Mouse (Mus musculus) ES-E14 (cell line): ENCODE results near the gene Cyth1. TPM values are rescaled to one million over a fixed set of nuclear protein-coding genes. Genes with fewer than 3 reads are reported as not detected.

Experiments used
- DNase-seq: peaks from one replicate; pipeline ENCODE4 v3.0.0-alpha.2; 2013; ENCODE audit warnings: low read depth, low spot score
- H3K27ac ChIP-seq: 2 replicates; pipeline ENCODE4 v1.5.1; 2012; ENCODE audit warnings: low read depth, mild to moderate bottlenecking, low read length, moderate library complexity, mixed read lengths; ENCODE audit not compliant: poor library complexity, insufficient read depth, severe bottlenecking
- H3K36me3 ChIP-seq: 2 replicates; pipeline ENCODE4 v1.6.1; 2012; ENCODE audit warnings: mild to moderate bottlenecking, low read length, moderate library complexity, mixed read lengths; ENCODE audit not compliant: control insufficient read depth, poor library complexity, insufficient read depth, severe bottlenecking
- H3K4me1 ChIP-seq, 2 experiments: fragments of 150-350 bp in 1 of 2; sonication (generic) in 1 of 2; 2 replicates each; pipeline ENCODE4 v1.6.1; 2012; ENCODE audit warnings: low read length in 2 of 2, mild to moderate bottlenecking in 1 of 2, mixed read lengths in 1 of 2; ENCODE audit not compliant: control insufficient read depth in 2 of 2, insufficient read depth in 2 of 2, poor library complexity in 1 of 2
- H3K4me3 ChIP-seq, 2 experiments: fragments of 150-350 bp in 1 of 2; sonication (generic) in 1 of 2; 2 replicates each; pipeline ENCODE4 v1.5.1; 2012; ENCODE audit warnings: low read length in 2 of 2, low read depth in 1 of 2, mild to moderate bottlenecking in 1 of 2, mixed read lengths in 1 of 2; ENCODE audit not compliant: insufficient read depth in 1 of 2, poor library complexity in 1 of 2, severe bottlenecking in 1 of 2
- H3K9ac ChIP-seq: 2 replicates; pipeline ENCODE4 v1.6.1; 2012; ENCODE audit warnings: low read depth, mild to moderate bottlenecking, low read length, mixed read lengths; ENCODE audit not compliant: poor library complexity, insufficient read depth, severe bottlenecking
- H3K9me3 ChIP-seq: fragments of 150-350 bp; sonication (generic); 2 replicates; pipeline ENCODE4 v1.6.1; 2012; ENCODE audit warnings: low read depth, mild to moderate bottlenecking, low read length; ENCODE audit not compliant: control insufficient read depth, insufficient read depth
- CHD2 ChIP-seq: IDR thresholded peaks from 2 replicates; pipeline ENCODE4 v1.6.1; 2014; ENCODE audit warnings: mild to moderate bottlenecking, low read depth, low read length, inconsistent platforms
- HCFC1 ChIP-seq: IDR thresholded peaks from 2 replicates; pipeline ENCODE4 v1.6.1; 2012; ENCODE audit warnings: low read length, inconsistent platforms, borderline replicate concordance; ENCODE audit not compliant: insufficient read depth
- MAFK ChIP-seq: IDR thresholded peaks from 2 replicates; pipeline ENCODE4 v1.6.1; 2014; ENCODE audit warnings: mild to moderate bottlenecking, low read depth, low read length, inconsistent platforms; ENCODE audit not compliant: insufficient read depth
- ZC3H11A ChIP-seq: IDR thresholded peaks from 2 replicates; pipeline ENCODE4 v1.6.1; 2012; ENCODE audit warnings: low read depth, mild to moderate bottlenecking, inconsistent platforms, low read length, borderline replicate concordance
- ZNF384 ChIP-seq: IDR thresholded peaks from 2 replicates; pipeline ENCODE4 v1.6.1; 2012; ENCODE audit warnings: low read depth, low read length, inconsistent platforms
- in situ Hi-C, 2 experiments: fragments of 600-800 bp; cut with MboI; formaldehyde crosslinking; loops; one replicate each; pipeline ENCODE4 v1.15.1; 2025; ENCODE audit warnings: low sequenced_read_pairs in 2 of 2, inconsistent platforms in 1 of 2; ENCODE audit not compliant: unreplicated experiment in 2 of 2
- total RNA-seq: library from RNA; depleted of rRNA; stranded (reverse); fragments of 300-350 nt; gene quantifications from 2 replicates; pipeline ENCODE4 v1.2.3, GENCODE M21; 2012

The Cyth1 gene
- total RNA-seq, 1 experiment, result 6.3 TPM

DNA sequence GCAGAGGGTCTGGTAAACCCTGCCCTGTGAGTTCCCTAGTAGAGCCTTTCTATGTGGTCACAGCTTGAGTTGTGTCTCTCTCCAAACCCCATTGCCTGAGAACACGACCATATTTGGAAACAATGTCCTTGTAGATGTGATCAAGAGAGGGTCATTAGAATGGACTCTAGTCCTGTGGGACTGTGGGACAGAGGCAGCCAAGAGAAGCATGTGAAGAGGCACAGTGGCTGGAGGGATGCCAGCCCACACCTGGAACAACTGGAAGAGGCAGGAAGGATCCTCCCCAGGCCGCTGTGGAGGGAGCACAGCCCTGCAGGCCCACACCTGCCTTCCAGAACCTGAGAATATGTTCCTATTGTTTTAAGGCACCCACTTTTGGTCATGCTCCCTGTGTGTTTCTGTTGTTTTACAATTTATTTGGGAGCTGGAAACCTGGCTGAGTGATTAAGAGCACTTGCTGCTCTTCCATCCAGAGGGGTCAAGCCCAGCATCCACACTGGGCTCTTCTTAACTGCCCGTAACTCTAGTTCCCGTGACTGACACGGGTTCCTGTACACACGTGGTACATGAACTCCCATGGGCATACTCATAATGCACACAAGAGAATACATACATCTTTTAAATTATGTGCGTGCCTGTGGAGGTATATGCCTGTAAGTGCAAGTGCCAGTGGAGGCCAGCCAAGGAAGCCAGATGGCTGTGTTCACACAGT lies 5.2 kb upstream of the Cyth1 start:
- DNase-seq, result no peak
- Histone ChIP-seq H3K27ac (no peak overlapping the region), H3K36me3 (peaks cover 14% of the 10 kb centered on the region), H3K4me1 (peaks cover 3 to 13% of the 10 kb centered on the region in 2 experiments; a peak in 3 of 4 replicates), H3K9ac (no peak overlapping the region), H3K9me3 (no peaks in the 10 kb centered on the region), H3K4me3 (no peak overlapping the region)
- in situ Hi-C loops, result no loop called here
- TF ChIP-seq CHD2 (no peak), HCFC1 (no peak), ZNF384 (no peak), MAFK (no peak), ZC3H11A (no peak)

DNA sequence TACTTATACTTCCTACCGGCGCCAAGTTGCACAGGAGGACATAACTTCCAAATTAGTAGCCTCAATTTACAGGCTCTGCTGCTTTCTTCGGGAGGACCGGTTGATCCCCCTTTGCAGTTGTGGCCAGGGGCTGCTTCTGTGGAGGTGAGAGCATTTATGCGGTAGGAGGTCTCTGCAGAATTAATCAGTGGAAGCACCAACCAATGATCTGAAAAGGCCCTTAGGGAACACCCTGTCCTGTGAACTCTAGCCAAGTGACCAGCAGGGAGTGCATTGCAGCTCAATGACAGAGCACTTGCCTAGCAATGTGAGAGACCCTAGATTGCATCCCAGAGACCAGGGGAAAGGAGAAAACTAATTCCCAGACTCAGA lies 606 bp upstream of the Cyth1 start:
- peak overlapping the region; percentile 44 to 69 for H3K4me3 ChIP-seq
- in situ Hi-C loops, result loop anchor here in 1 of 2 experiments (25.0 kb wide), 1 partner anchor 387 kb away; the partner anchor contains the start of genes Tha1 and Tmem235
- peaks cover 0 to 6% of the 10 kb centered on the region in 2 experiments; a peak in 1 of 4 replicates for H3K4me1 ChIP-seq
- no peaks in the 10 kb centered on the region for H3K9me3 ChIP-seq
- DNase-seq, result no peak
- H3K27ac ChIP-seq, result no peak overlapping the region
- no peaks in the 10 kb centered on the region for H3K36me3 ChIP-seq
- TF ChIP-seq HCFC1 (no peak), CHD2 (no peak), ZC3H11A (no peak), ZNF384 (no peak)
- H3K9ac ChIP-seq, result peak overlapping the region; percentile 17; the same call in 1 of the 2 replicates

DNA sequence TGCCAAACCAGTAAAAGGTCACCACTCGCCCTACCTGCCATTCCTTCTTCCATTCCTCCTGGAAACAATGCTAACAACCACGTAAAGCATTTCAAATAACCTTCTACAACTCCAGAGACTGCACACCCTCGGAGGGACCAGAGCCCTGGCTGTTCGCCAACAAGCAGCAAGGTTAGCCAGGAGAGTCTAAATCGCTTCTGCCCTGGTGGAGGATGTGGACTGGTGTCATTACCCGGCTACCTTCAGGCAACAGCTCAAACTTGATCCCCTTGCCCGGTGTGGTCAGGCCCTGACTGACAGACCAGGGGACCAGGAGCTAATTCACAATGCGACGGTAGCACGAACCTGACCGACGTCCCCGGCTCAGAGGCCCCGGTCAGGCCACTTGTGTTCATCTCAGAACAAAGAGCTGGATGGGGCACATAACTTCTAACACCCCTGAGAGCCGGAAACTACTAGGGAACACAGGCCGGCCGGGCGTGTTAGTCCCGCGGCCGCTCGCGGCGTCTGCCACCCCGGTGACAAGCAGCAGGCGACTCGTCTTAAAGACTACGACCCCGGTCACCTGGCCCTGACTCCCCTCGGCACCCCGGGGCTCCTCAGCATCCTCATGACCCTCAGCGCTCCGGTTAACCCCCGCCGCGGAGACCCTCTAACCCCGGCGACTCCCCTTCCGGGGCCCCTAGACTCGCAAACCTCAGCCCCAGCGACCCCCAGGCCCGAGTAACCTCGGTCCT lies 865 bp downstream of the Cyth1 start:
- peak overlapping the region; percentile 87 to 90 for H3K4me3 ChIP-seq
- peak overlapping the region; percentile 73 for H3K9ac ChIP-seq
- peaks cover 0 to 6% of the 10 kb centered on the region in 2 experiments; a peak in 1 of 4 replicates for H3K4me1 ChIP-seq
- H3K27ac ChIP-seq, result no peak overlapping the region
- H3K9me3 ChIP-seq, result no peaks in the 10 kb centered on the region
- H3K36me3 ChIP-seq, result no peaks in the 10 kb centered on the region
- in situ Hi-C loops, result loop anchor here in 1 of 2 experiments (25.0 kb wide), 1 partner anchor 385 kb away; the partner anchor contains the start of genes Tha1 and Tmem235
- TF ChIP-seq ZNF384 (no peak), ZC3H11A (no peak)
- DNase-seq, result no peak

DNA sequence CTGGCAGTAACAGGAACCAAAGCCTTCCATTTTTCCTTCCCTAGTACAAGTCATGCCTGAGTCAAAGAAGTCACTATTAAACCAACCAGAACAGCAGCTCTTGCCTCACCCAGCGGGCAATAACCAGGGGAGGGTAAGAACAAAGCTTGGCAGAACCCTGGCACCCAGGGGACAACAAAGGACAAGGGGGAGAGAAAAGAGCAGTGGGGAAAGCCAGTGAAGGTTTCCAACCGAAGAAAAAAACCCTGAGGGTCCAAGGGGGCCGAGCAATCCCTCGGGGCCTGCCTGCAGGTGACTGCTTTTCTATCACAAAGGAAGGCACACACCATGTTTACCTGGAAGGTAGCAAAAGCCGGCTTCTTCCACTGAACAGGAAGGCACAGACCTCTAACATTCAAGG lies 1.7 kb downstream of the Cyth1 start:
- no peak for TF ChIP-seq ZC3H11A
- no peak for TF ChIP-seq MAFK
- no peak for TF ChIP-seq ZNF384
- no peak for TF ChIP-seq CHD2
- TF ChIP-seq HCFC1, result no peak
- H3K4me3 ChIP-seq, result no peak overlapping the region
- H3K4me1 ChIP-seq, result peaks cover 0 to 6% of the 10 kb centered on the region in 2 experiments; a peak in 1 of 4 replicates
- H3K36me3 ChIP-seq, result no peaks in the 10 kb centered on the region
- no peak for DNase-seq
- H3K9ac ChIP-seq, result no peak overlapping the region
- H3K27ac ChIP-seq, result no peak overlapping the region
- H3K9me3 ChIP-seq, result no peaks in the 10 kb centered on the region
- in situ Hi-C loops, result loop anchor here in 1 of 2 experiments (25.0 kb wide), 1 partner anchor 384 kb away; the partner anchor contains the start of genes Tha1 and Tmem235
